Mouse (Mus musculus) bone marrow macrophage, adult 2 months (primary cell): ENCODE data around the gene Git2. TPM values are rescaled to one million over a fixed set of nuclear protein-coding genes. Genes with fewer than 3 reads are reported as not detected.

Experiments used
- H3K27ac ChIP-seq: 2 replicates; pipeline ENCODE4 v1.5.1; 2012; ENCODE audit warnings: low read depth, low read length; ENCODE audit not compliant: insufficient read depth
- H3K4me1 ChIP-seq: 2 replicates; pipeline ENCODE4 v1.6.1; 2012; ENCODE audit warnings: low read length; ENCODE audit not compliant: control insufficient read depth, insufficient read depth
- H3K4me3 ChIP-seq: 2 replicates; pipeline ENCODE4 v1.5.1; 2012; ENCODE audit warnings: mild to moderate bottlenecking, low read length, moderate library complexity; ENCODE audit not compliant: insufficient read depth
- CTCF ChIP-seq: IDR thresholded peaks from 2 replicates; pipeline ENCODE4 v1.5.1; 2012; ENCODE audit warnings: low read depth, mild to moderate bottlenecking, low read length, moderate library complexity
- POLR2A ChIP-seq: IDR thresholded peaks from 2 replicates; pipeline ENCODE4 v1.6.1; 2012; ENCODE audit warnings: mild to moderate bottlenecking, low read depth, low read length, borderline replicate concordance
- polyA plus RNA-seq: library from polyadenylated mRNA; stranded (reverse); fragments of >200 nt; gene quantifications from 2 replicates; pipeline ENCODE4 v1.2.4, GENCODE M21; 2012; ENCODE audit not compliant: missing spikeins, insufficient read depth, insufficient read length

Git2 gene
- polyA plus RNA-seq, 1 experiment = 111 TPM

- Histone ChIP-seq H3K4me1 (peaks cover 22% of the 10 kb centered on the region), H3K4me3 (no peak overlapping the region), H3K27ac (no peak overlapping the region)
- TF ChIP-seq POLR2A = no peak
- no peak for TF ChIP-seq CTCF
Observed at GRCm38 (mm10) chr5:114807893-114808292, 32.6 kb upstream of the Git2 start.

- TF ChIP-seq CTCF (no peak), POLR2A (no peak)
- H3K4me3 ChIP-seq = no peak overlapping the region
- H3K4me1 ChIP-seq = peaks cover 20% of the 10 kb centered on the region
- no peak overlapping the region for H3K27ac ChIP-seq
Observed at GRCm38 (mm10) chr5:114807468-114807867, 32.2 kb upstream of the Git2 start.

DNA sequence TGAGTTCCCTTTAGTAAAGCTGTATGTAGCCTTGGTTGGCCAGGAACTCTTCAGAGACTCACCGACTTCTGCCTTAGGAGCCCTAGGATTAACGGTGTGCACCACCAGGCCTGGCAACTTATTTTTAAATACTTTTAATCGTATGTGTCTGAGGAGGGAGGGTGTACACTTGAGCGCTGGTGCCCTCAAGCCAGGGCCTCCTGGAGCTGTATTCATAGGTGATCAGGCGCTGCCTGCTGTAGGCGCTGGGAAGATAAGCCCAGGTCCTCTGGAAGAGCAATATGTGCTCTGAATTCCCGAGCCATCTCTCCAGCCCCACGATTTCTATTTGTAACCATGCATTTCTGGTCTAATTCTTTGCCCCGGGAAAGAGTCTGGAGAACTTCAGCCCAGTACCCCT, 31.7 kb upstream of the Git2 start:
- TF ChIP-seq CTCF (no peak), POLR2A (no peak)
- Histone ChIP-seq H3K4me1 (peaks cover 16% of the 10 kb centered on the region), H3K27ac (no peak overlapping the region), H3K4me3 (no peak overlapping the region)

GRCm38 (mm10) chr5:114806636-114807035, 31.3 kb upstream of the Git2 start:
- TF ChIP-seq POLR2A (no peak), CTCF (no peak)
- peak overlapping the region; percentile 45 for H3K4me3 ChIP-seq
- H3K4me1 ChIP-seq = peaks cover 16% of the 10 kb centered on the region
- peak overlapping the region; percentile 83 for H3K27ac ChIP-seq

DNA sequence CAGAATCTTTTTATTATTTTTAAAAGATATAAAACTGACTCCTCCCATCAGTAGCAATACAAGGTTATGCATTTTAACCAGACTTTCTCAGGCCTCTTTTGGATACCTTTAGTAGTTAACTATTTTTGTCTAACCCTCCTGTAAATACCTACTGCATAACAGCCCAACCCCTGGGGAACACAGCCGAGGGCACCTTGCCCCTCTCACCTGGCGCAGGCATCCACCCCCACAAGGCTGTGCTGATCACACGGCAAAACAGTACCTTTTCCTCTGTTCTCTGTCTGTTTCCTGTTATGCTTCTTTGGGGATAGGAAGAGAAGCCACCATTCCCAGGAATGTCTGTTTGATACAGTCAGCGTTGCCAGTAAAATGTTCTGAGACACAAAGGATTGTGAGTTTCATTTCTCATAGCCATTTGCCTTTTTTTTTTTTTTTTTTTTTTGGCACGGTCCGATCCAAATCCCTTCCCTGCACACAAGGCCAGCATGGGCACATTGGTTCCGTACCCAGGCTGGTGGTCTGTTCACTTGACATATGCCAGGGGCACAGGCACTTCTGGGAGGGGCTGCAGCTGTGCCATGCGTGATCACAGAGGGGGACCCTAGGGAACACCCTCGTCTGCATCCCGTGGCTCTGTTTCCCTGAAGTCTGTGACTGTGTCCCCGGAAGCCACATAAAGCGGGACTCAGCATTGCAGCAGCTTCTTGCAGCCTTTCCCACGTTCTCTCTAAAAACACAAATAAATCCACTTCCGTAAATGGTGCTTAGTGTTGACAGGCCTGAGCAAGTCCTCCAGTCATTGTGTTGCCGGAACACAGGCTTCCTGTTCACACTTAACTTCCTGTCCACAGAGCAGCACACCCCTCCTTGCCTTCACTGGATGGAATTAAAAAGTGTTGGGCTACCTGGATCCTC, 30.4 kb upstream of the Git2 start:
- Histone ChIP-seq H3K4me1 (peaks cover 12% of the 10 kb centered on the region), H3K27ac (peak overlapping the region; percentile 83), H3K4me3 (peak overlapping the region; percentile 45)
- TF ChIP-seq CTCF (no peak), POLR2A (no peak)

DNA sequence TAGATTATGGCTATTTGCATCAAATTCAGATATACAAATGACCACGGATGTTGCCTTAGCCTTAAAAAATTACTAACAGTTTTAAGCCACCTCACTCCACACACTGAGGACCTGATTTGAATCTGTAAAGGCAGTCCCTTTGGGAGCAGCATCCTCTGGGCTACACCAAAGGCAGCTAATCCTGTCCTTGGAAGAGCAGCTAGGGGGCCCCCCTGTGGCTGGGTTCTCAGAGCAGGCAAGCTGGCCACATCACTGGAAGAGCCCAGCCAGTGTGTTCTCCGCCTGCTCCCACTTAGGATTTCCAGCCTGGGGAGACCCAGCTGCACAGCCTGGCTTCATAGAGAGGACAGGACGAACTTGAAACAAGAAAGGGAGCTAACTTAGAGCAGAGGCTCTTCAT, 29.6 kb upstream of the Git2 start:
- TF ChIP-seq POLR2A (no peak), CTCF (no peak; the same call in 1 of the 2 replicates)
- Histone ChIP-seq H3K4me1 (peaks cover 12% of the 10 kb centered on the region), H3K27ac (0 out of 2 replicates have a peak overlapping the region, but pooled peaks have one; percentile 8), H3K4me3 (no peak overlapping the region)

DNA sequence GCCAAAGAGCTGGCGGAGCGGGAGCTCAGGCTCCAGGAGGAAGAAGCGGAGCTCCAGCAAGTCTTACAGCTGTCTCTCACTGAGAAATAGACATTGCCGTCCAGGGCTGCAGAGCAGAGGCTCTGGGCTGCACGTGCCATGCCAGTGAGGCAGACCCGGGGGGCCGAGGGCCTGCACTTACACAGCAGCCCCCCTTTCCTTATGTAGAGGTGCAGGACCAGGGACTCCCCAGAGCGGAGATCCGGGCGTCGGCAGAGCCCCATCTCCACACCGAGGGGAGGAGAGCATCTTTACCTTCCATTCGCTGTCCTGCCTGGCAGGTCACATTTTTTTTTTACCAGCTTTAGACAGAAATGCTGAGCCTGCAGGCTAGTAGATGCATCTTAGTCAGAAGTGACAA, 29.0 kb upstream of the Git2 start:
- Histone ChIP-seq H3K4me3 (no peak overlapping the region), H3K4me1 (peaks cover 12% of the 10 kb centered on the region), H3K27ac (no peak overlapping the region)
- TF ChIP-seq POLR2A (no peak), CTCF (no peak)

- Histone ChIP-seq H3K4me3 (no peak overlapping the region), H3K27ac (no peak overlapping the region), H3K4me1 (peaks cover 12% of the 10 kb centered on the region)
- TF ChIP-seq CTCF (no peak), POLR2A (no peak)
Observed at GRCm38 (mm10) chr5:114803231-114803630, 27.9 kb upstream of the Git2 start.

- Histone ChIP-seq H3K4me3 (no peak overlapping the region), H3K4me1 (peaks cover 12% of the 10 kb centered on the region), H3K27ac (no peak overlapping the region)
- TF ChIP-seq CTCF = no peak
- TF ChIP-seq POLR2A = no peak
Observed at GRCm38 (mm10) chr5:114801841-114802240, 26.5 kb upstream of the Git2 start.

- H3K4me1 ChIP-seq = peaks cover 5% of the 10 kb centered on the region
- no peak overlapping the region for H3K4me3 ChIP-seq
- no peak overlapping the region for H3K27ac ChIP-seq
- no peak for TF ChIP-seq CTCF
- no peak for TF ChIP-seq POLR2A
Observed at GRCm38 (mm10) chr5:114801049-114801448, 25.7 kb upstream of the Git2 start.
